Mouse (Mus musculus) mesoderm, embryonic 11.5 days (tissue): ENCODE results near the gene Ankrd2.
"Not testable (repeated sequence)": the region's sequence is repeated elsewhere in the genome, so short reads cannot be mapped to it uniquely, and the experiment has no call there.

Experiments
- DNase-seq: peaks from one replicate; pipeline ENCODE4 v3.0.0-alpha.2; 2012; ENCODE audit warnings: low read depth, low spot score

Ankrd2 gene

GRCm38 (mm10) chr19:42055881-42056280 is 20.1 kb downstream of the Ankrd2 start:
- DNase-seq = no peak

- DNase-seq = no peak
Observed at GRCm38 (mm10) chr19:42056719-42057409, 21.1 kb downstream of the Ankrd2 start.

DNA sequence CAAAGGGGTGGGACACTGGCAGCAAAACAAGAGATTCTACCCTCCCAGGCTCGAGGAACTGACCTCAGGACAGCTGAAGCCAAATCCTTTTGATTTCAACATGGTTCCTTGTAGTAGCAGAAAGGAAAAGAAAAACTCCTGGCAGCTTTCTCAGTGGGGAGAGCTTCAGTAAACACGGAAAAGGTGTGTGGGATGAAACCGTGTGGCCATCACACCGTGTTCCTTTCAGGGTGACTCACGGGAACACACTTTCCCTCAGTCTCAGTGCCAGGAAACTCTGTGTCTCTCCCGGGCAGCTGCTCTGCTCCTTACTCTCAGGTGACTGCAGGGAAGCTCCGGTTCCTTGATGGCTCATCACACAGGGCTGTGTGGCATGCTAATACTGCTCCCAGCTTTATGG is 22.6 kb downstream of the Ankrd2 start:
- no peak for DNase-seq

DNA sequence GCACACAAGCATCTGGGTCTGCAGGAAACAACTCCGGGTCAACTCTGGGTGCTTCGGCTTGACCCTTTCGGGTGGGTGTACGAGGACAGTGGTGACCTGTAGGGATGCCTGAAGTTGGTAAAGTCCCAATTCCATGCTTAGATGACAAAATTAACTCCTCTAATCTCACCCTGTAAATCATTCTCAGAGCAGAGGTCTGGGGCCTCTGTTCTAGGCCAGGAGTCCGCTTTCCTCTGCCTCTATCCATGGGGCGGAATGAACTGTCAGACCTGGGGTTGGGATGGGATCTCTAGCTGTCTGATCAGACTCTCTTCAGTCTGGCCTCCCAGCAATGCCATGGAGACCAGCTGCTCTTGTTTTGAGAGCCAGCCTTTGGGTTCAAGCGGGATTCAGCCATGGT is 25.6 kb downstream of the Ankrd2 start:
- no peak for DNase-seq

DNA sequence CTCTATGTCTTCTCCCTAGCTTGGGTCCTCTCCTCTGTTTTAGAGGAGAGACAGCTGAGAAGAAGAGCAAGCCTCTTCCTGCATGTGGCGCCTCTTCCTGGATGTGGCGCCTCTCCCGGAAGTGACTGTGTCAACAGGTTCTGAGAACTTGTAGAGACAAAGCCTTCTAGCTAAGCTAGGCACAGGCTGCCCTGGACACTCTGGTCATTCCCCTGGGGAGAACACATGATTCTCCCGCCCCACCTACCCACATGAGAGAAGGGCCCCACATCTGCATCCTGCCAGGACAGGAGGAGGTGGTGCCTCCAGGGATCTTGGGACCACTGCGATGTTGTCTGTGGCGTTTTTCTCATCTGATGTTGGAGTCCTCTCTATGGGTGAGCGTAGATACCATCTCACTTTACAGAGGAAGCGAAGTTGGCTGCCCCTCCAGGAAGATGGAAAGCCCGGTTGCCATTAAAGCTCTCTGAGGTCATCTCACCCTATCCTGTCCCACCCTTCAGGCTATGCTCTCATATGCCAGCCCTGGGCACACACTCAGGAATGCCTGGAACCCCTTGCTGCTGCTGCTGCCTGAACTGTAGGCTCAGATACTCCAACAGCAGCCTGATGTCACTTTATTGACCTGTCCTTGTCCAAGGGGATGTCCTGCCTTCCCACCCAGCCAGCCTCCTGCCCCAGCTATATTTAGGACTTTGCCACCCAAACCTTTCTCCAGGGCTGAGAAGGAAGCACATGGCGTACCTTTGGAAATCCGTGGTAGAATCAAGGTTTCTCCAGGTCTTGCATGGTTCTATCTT is 32.8 kb downstream of the Ankrd2 start:
- DNase-seq = no peak

- DNase-seq = no peak
Observed at GRCm38 (mm10) chr19:42069241-42069525, 33.4 kb downstream of the Ankrd2 start.

DNA sequence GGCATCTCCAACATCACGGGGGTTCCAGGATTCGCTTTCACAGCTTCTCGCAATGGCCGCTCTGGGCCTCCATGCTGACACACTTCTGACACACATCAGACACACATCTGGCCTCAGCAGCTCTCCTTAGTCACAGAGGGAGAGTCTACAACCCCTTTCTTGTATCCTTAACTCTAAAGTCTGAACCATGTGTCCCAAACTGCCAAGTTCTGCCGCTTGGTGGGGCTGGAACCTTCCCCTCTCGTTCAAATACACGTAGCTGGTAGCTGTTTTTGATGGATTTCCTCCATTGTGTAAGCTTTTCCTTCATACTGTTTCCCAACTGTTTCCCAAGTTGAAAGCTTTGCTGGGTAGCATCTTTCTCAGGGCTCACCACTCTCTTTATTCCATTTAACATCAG is 35.4 kb downstream of the Ankrd2 start:
- DNase-seq = no peak

DNA sequence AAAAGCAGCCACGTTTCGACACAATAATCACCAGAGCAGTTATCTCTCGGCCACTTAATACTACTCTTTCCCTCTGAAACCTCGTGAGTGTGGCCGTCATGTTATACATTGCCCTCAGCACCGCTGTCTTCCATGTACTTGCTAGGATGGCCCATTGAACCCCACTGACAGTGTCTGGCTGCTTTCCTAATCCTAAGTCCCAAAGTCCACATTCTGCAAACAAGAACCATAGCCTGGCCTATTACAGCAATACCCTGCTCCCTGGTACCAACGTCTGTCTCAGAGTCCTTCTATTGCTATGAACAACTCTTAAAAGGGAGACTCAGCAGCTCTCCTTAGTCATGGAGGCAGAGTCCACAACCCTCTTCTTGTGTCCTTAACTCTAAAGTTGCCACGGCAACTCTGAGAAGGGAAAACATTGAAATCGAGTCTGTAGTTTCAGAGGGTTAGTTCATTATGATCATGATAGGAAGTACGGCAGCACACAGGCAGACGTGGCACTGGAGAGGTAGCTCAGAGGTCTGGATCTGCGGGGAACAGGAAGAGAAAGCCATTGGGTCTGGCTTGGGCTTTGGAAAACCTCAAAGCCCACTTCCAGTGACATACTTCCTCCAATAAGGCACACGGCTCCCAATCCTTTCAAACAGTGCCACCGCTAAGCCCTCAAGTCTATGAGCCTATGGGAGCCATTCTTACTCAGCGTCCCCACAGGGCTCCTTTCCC is 36.2 kb downstream of the Ankrd2 start:
- DNase-seq = no peak

DNA sequence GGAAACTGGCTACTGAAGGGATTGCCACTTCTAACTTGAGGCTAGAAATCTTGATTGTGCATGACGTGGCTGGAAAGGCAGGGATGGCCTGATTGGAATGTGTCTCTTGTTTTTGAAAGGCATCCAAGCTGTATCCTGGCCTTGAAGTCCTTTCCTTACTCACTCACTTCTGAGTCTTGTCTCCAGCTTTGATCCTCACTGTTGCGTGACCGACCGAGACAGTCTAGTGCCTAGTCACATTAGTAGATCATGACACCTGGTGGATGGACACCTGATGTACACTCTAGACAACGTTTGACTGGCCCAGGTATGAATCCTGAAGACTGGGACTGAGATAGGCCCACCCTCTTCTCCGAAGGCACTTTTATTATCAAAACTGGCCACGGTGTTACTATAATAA is 37.0 kb downstream of the Ankrd2 start:
- DNase-seq = no peak

GRCm38 (mm10) chr19:42075051-42075450 is 39.3 kb downstream of the Ankrd2 start:
- DNase-seq = no peak

- DNase-seq = no peak
Observed at GRCm38 (mm10) chr19:42075992-42076391, 40.2 kb downstream of the Ankrd2 start.

DNA sequence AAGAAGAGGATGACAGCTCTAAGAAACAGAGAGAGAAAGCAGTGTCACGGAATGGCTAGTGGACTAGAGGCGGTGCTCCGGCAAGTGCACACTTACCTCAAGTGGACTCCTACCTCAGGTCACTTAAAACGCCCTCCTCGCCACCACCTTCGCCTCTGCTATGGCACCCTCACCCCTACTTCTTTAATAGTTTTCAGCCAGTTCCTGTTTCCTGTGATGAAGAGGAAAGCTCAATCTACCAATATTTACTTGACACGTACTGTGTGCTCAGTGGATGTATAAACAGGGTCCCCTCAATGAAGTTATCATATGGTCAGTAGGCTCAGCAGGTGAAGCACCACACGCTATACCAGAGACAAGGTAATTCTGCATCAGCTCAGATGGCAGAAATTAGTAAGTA is 42.8 kb downstream of the Ankrd2 start:
- DNase-seq = no peak

- no peak for DNase-seq
Observed at GRCm38 (mm10) chr19:42079006-42079405, 43.2 kb downstream of the Ankrd2 start.

- no peak for DNase-seq
Observed at GRCm38 (mm10) chr19:42079950-42080349, 44.1 kb downstream of the Ankrd2 start.

DNA sequence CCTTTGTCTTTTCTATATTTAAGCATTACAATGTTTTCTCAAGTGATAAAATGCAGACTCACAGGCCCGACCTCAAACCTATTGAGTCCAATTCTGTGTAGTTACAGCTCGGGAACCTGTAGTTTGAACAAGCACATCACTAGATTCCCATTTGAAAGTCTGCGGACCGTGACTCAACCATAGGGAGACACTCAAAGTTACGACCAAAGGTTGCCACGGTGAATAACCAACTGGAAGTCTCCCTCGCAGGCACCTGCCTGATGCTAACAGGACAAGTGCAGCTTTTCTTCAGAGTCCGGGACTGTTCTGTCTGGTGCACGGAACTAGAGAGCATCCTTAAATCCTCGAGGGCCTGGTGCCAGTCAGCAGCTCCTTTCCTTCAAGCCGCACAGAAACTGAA is 44.7 kb downstream of the Ankrd2 start:
- DNase-seq = no peak

- DNase-seq = not testable (repeated sequence)
Observed at GRCm38 (mm10) chr19:42081613-42082012, 45.8 kb downstream of the Ankrd2 start.

DNA sequence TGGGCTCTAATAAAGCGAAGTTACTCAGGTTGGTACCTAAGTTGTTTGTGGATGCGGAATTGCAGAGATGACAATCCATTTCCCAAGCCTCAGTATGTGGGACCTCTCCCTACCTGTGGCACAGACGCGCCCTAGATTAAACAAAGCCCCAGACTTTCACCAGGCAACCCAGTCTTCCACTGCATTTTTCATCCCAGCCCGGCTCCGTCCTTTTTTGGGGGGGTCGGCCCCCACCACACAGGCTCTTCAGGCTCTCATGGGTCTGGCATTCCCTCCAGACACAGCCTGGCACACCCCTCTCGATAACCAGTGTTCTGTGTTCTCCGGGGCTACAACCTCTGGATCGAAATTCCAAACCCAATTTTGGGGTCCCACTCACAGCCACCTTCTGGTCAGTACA is 49.9 kb downstream of the Ankrd2 start:
- no peak for DNase-seq

GRCm38 (mm10) chr19:42086166-42086565 is 50.4 kb downstream of the Ankrd2 start, which contains the start of gene Morn4:
TSS of gene Morn4 (minus strand) at chr19:42086357.
- DNase-seq = peak; percentile 95

DNA sequence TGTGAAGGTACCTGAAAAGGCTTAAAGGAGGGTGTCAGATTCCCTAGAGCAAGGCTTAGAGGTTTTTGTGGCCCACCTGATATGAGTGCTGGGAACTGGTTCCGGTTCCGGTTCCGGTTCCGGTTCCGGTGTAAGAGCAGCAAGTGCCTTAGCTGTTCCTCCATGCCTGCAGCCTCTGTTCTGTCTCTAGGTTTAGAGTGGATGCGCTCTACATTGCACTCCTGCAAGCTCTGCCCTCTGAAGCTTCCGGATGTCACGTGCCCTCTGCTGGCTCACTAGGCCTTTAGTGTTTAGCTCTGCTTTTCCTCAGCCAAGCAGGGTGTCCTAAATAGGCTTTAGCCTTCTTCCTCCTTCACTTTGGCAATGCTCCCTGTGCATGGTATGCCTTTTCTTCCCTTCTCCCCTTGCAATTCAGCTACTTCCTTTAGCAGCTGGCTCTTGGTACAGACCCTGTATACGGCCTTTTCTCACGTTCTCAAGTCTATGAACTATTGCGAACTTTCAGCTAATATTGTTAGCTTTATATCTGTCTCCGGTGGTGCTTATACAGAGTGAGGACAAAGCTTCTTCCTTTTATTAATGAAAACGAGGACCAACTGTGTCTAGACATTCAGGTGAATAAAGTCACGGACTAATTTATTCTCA is 53.4 kb downstream of the Ankrd2 start:
- DNase-seq = peak; percentile 48

- peak; percentile 100 for DNase-seq
Observed at GRCm38 (mm10) chr19:42089748-42090595, 54.2 kb downstream of the Ankrd2 start, which contains the start of gene Pi4k2a. TSS of gene Pi4k2a (plus strand) at chr19:42090470.

GRCm38 (mm10) chr19:42090637-42091141 is 54.9 kb downstream of the Ankrd2 start:
- DNase-seq = peak; percentile 37
